Comparison of ENCODE assay signal across 27 mouse cellular contexts in the genomic region with DNA sequence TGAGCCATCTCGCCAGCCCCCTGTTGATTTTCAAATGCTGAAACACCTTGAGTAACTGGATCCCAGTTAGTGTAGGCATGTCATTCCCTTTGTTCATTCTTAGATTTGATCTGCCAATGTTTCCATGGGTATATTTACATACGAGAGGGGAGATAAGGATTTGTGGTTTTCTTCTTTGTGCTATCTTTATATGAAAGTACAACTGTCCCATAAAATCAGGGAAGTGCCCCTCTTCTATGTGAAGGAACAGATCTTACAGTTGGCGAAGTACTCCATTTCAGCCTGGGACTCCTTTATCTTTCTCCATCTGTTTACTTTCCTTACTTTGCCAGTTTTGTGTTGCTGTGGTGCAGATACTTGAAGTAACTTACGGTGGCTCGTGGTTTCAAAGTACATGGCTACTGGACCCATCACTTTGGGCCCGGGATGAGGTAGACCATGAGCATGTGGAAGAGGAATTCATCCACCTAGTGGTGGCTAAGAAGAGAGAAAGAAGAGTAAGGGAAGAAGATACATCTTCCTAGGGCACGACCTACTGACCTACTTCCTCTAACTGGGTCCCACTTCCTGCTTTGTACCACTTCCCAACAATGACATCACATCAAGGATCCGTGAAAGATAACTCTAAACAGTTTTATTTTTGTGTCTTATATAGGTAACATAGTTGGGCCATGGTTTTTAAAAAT. TPM values are rescaled to one million over a fixed set of nuclear protein-coding genes. Genes with fewer than 3 reads are reported as not detected.
A peak's percentile ranks its signal among the peaks of the same experiment; 100 is the strongest.
DNase-seq lines count a peak whose midpoint lies in the region; ATAC-seq lines count a peak whose summit lies in the region.
"Had no signal": no experiment of that assay in that cellular context is flagged by ENCODE, and none has a peak within 500 bp of the region (broad histone marks: within the 10 kb centered on the region; RNA-seq: fewer than 3 reads in every experiment).

No protein-coding gene starts in this region.

- no peaks in the 10 kb centered on the region for H3K4me1 ChIP-seq in forebrain, embryonic 16.5 days (replicated peaks; ENCODE audit: control insufficient read depth, insufficient read depth, low read length)
- H3K4me1 ChIP-seq: embryonic facial prominence, embryonic 10.5 days; forebrain, embryonic 13.5 days had no signal

- peak; percentile 34 for DNase-seq in MEL-GATA-1-ER (ENCODE audit: extremely low read depth, low read depth)
- DNase-seq in thymus, postnatal 36 days = peak; percentile 27 to 32
- no peak for DNase-seq in cerebellum, postnatal 36 days
- no peak for DNase-seq in cerebellum, postnatal 10 days
- DNase-seq: cerebellum, postnatal 14 days; gastrocnemius, postnatal 25 days; heart, postnatal 14 days; kidney, adult 11 months; kidney, postnatal 10 days; lung, postnatal 4 days; retina, postnatal 1 day had no signal

- H3K27ac ChIP-seq in forebrain, embryonic 16.5 days (ENCODE audit: low read length) = no peak overlapping the region
- H3K27ac ChIP-seq: embryonic facial prominence, embryonic 10.5 days; forebrain, embryonic 13.5 days; hindbrain, embryonic 14.5 days; layer of hippocampus, adult 2 months; midbrain, embryonic 13.5 days had no signal

- WGBS in forebrain, embryonic 16.5 days = 89% methylated on average over 8 of the region's 8 CpGs

- no peaks in the 10 kb centered on the region for H3K27me3 ChIP-seq in forebrain, embryonic 16.5 days (replicated peaks; ENCODE audit: control insufficient read depth, insufficient read depth, low read length)
- H3K27me3 ChIP-seq: forebrain, embryonic 13.5 days; midbrain, embryonic 13.5 days had no signal

- H3K9me3 ChIP-seq in forebrain, embryonic 16.5 days (ENCODE audit: control insufficient read depth, low read length) = no peaks in the 10 kb centered on the region
- H3K9me3 ChIP-seq: embryonic facial prominence, embryonic 10.5 days; forebrain, embryonic 13.5 days; midbrain, embryonic 13.5 days had no signal

- no peaks in the 10 kb centered on the region for H3K36me3 ChIP-seq in forebrain, embryonic 16.5 days (ENCODE audit: control insufficient read depth, insufficient read depth)
- H3K36me3 ChIP-seq: midbrain, embryonic 13.5 days had no signal

- peak; percentile 57 for ATAC-seq in CD4-positive, CD25-positive, alpha-beta regulatory T cell, adult 4 months
- peak; percentile 67 for ATAC-seq in monocyte, adult 5-6 weeks (replicated peaks; ENCODE audit: insufficient number of reproducible peaks, low FRiP score, low TSS enrichment, poor library complexity, severe bottlenecking)
- ATAC-seq in forebrain, embryonic 16.5 days = no peak
- ATAC-seq: forebrain, embryonic 13.5 days; midbrain, embryonic 13.5 days had no signal

- H3K4me2 ChIP-seq in forebrain, embryonic 16.5 days (ENCODE audit: low read length) = no peak overlapping the region
- H3K4me2 ChIP-seq: forebrain, embryonic 13.5 days; heart, embryonic 11.5 days; hindbrain, embryonic 14.5 days; midbrain, embryonic 13.5 days had no signal

- H3K4me3 ChIP-seq in forebrain, embryonic 16.5 days (replicated peaks; ENCODE audit: low read length) = no peak overlapping the region
- H3K4me3 ChIP-seq: embryonic facial prominence, embryonic 10.5 days; forebrain, embryonic 13.5 days; layer of hippocampus, adult 2 months; midbrain, embryonic 13.5 days; myocyte had no signal

- no peak overlapping the region for H3K9ac ChIP-seq in forebrain, embryonic 16.5 days (replicated peaks; ENCODE audit: low read depth, low read length)
- H3K9ac ChIP-seq: forebrain, embryonic 13.5 days; hindbrain, embryonic 14.5 days; midbrain, embryonic 13.5 days had no signal

RNA-seq across cellular contexts. Expression of gene Cnot6, which starts 7.1 kb away (rescaled TPM):
- polyA plus RNA-seq in CD4-positive, CD25-positive, alpha-beta regulatory T cell, adult 4 months (2017; shearing (Covaris generic)) = 10 to 100 TPM; 19.6 to 30.0 TPM
- total RNA-seq in monocyte, adult 5-6 weeks (2017) = 46.7 to 79.0 TPM (median 53.2 TPM) in 3 replicates
- 55.1 and 68.1 TPM in 2 replicates for polyA plus RNA-seq in forebrain, embryonic 16.5 days (2015; fragmentation: Nextera tagmentation; extraction: Ambion mirVana)

RNA-seq across cellular contexts. Expression of gene Scgb3a1, which starts 56.2 kb away (rescaled TPM):
- under 1 TPM in 1 of 2 experiments, not detected in 1; 0.56 TPM for polyA plus RNA-seq in CD4-positive, CD25-positive, alpha-beta regulatory T cell, adult 4 months (2017; shearing (Covaris generic))
- total RNA-seq in monocyte, adult 5-6 weeks (2017) = not detected in 3 replicates
- not detected in 2 replicates for polyA plus RNA-seq in forebrain, embryonic 16.5 days (2015; fragmentation: Nextera tagmentation; extraction: Ambion mirVana)
- total RNA-seq: adrenal gland, adult 18-20 months; gastrocnemius, postnatal 25 days; layer of hippocampus, adult 2 months; left cerebral cortex, adult 8-10 months; neutrophil, adult 5-6 weeks had no signal
- polyA plus RNA-seq: embryonic facial prominence, embryonic 10.5 days; forebrain, embryonic 13.5 days; hindbrain, embryonic 14.5 days; limb, embryonic 14.5 days; liver, embryonic 16.5 days; midbrain, embryonic 13.5 days; myocyte; stomach, embryonic 14.5 days had no signal

Comparison
In these comparisons a context has a peak if more than half of its experiments do, and no peak if none do; other contexts are left out.
1. DNase-seq: peak in MEL-GATA-1-ER (single experiment) and thymus, postnatal 36 days (2 of 2); none in cerebellum, postnatal 36 days (0 of 2) and cerebellum, postnatal 10 days (0 of 2).